Mouse (Mus musculus) adrenal gland, adult 10 weeks (tissue): ENCODE data around the gene Arhgap6. TPM values are rescaled to one million over a fixed set of nuclear protein-coding genes. Genes with fewer than 3 reads are reported as not detected.

Experiments used
- polyA plus RNA-seq: library from polyadenylated mRNA; stranded (reverse); fragments of 350-450 nt; fragmentation: Illumina TruSeq; extraction: RNeasy Lipid Tissue Mini Kit (QIAGEN cat#74804); gene quantifications from one replicate; pipeline ENCODE4 v1.2.3, GENCODE M21; 2014; ENCODE audit warnings: low read depth, low replicate concordance

Arhgap6 gene
- polyA plus RNA-seq, result 8.5 TPM

DNA sequence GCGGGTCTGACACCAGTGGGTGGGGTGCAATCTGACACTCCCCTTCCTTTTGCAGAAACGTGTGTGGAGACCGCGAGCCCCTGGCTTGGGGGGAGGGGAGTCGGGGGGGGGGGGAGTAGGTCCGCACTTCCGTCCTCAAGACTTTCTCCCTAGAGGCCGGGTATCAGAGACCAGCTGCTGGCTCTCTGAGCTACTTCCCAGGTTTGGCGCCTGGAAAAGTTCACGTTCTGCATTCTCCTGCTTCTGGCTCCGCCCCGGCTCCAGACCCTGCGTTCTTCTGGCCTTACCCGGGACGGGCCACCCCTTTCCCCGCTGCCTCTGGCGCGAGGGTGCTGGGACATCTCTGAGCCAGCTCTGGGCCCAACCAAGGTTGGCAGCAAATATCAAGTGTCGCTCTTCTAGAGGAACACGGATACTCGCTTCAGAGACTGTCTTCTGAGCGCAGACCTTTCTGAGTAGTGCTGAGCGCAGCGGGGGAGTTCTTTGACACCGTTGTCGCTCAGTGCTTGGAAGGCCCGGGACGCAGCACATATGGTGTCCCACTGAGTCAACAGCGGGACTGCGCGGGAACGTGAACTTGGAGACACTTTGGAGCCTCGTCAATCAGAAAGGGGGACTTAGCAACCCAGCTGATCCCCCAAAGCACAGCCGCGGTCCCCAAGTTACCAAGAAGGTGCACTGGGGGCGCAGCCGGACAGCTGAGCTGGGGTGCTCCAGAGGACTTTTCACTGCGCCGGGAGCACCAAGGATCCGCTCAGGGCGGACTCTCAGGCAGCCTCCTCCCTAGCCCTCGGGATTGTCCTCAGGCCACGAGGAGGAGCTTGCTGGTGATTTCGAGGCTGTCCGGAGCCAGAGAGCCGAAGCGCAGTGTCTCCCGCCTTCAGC is at the start of gene Arhgap6:
Gene Arhgap6, plus strand, starts transcription at position 126 of the 885 bp plus-strand sequence.

DNA sequence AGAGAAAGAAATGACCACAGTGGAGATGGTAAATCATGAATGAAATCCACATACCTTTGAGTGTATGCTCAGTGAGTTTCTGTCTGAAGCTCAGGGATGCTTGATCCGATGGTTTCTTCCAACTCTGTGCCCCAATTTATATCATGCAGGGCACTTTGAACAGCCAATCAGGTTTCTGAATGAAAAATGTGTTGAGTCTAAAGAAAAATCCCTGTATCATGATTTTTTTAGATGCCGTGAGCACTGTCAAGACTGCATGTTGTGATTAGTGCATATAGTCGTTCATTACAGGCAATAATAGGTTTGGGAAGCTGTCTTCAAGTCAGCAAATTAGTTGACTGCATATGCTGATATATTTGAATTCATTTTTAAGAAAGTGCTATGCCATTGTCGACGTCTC is 392.2 kb downstream of the Arhgap6 start, which contains the start of gene Amelx:
Gene Amelx, minus strand, starts transcription at position 101 of the 400 bp plus-strand sequence.

DNA sequence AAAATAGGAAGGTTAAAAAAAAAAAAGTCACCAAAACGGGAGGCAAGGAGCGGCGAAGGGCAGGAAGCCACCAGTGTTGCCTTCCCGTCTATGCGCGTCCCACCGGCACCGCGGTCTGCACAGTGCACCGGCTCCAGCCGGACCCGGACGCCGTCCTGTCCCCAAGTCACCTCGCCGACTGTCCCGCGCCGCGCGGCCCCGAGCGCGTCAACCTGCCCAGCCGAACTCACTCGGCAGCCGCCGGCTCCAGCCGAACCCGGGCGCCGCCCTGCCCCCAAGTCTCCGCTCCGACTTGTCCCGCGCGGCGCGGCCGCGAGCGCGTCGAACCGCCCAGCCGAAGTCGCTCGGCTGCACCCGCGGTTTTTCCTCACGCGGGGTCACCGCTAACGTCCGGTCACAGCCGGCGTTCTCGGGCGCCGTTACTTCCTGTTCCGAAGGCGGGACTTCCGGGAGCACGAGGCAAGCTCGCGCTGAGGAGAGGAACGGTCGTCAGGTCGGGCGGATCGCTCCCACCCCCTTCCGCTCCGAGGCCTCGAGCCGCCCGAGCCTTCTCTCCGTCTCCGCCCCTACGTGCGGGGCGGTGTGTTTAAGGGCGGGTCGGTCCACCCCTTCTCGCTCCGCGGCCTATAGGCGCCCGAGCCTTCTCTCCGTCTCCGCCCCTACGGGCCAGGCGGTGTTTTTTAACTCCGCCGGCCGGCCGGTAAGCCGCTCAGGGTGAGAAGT is 525.2 kb downstream of the Arhgap6 start, which contains the start of gene Hccs:
Gene Hccs, minus strand, starts transcription at position 428 of the 723 bp plus-strand sequence.

Other genes with a start within 250 kb of the Arhgap6 start
- 6.5 TPM for gene Frmpd4, start 217.9 kb upstream of the Arhgap6 start, polyA plus RNA-seq
- 167 TPM for gene Msl3, start 121.2 kb upstream of the Arhgap6 start, polyA plus RNA-seq